Comparison of ENCODE assay signal across 8 mouse cellular contexts in genomic region chr17:87530162-87530817, GRCm38 (mm10).
DNase-seq lines count a peak whose midpoint lies in the region; ATAC-seq and TF ChIP-seq lines count a peak whose summit lies in the region.

No protein-coding gene starts in this region.

- H3K4me2 ChIP-seq in heart, embryonic 14.5 days (ENCODE audit: low read length): peak overlapping the region; percentile 88
- H3K4me2 ChIP-seq in liver, embryonic 11.5 days: peak overlapping the region; percentile 89

- ATAC-seq in erythroid progenitor cell, adult 5-6 weeks (replicated peaks; ENCODE audit: low FRiP score, poor library complexity, severe bottlenecking): peak; percentile 34; the same call in 1 of the 2 replicates
- peak; percentile 86 for ATAC-seq in heart, embryonic 14.5 days (ENCODE audit: insufficient number of reproducible peaks, insufficient read depth, low FRiP score, low read depth)
- peak; percentile 85 for ATAC-seq in liver, embryonic 11.5 days (replicated peaks; ENCODE audit: low FRiP score)
- ATAC-seq in monocyte, adult 5-6 weeks (replicated peaks; ENCODE audit: insufficient number of reproducible peaks, low FRiP score, low TSS enrichment, poor library complexity, severe bottlenecking): peak; percentile 46; the same call in 1 of the 2 replicates

- 10% methylated on average over 29 of the region's 29 CpGs for WGBS in heart, embryonic 14.5 days
- 16% methylated on average over 27 of the region's 29 CpGs for WGBS in liver, embryonic 11.5 days

- peaks cover 24 to 29% of the 10 kb centered on the region in 2 experiments for H3K4me1 ChIP-seq in heart, embryonic 14.5 days (ENCODE audit: control insufficient read depth in 2 of 2, insufficient read depth in 2 of 2, low read length in 2 of 2)
- peaks cover 30% of the 10 kb centered on the region for H3K4me1 ChIP-seq in liver, embryonic 11.5 days (replicated peaks; ENCODE audit: control insufficient read depth, insufficient read depth, low read length)

- H3K9me3 ChIP-seq in heart, embryonic 14.5 days (ENCODE audit: control insufficient read depth, low read length): no peaks in the 10 kb centered on the region
- H3K9me3 ChIP-seq in liver, embryonic 11.5 days (ENCODE audit: control insufficient read depth, low read length): no peaks in the 10 kb centered on the region

- peak overlapping the region; percentile 70 to 72 for H3K27ac ChIP-seq in heart, embryonic 14.5 days (replicated peaks in 1 of 2; ENCODE audit: control insufficient read depth in 1 of 2, insufficient read depth in 1 of 2, low read depth in 2 of 2, low read length in 2 of 2)
- peak overlapping the region; percentile 40; the same call in 1 of the 2 replicates for H3K27ac ChIP-seq in liver, embryonic 11.5 days (ENCODE audit: low read depth, low read length)

- H3K27me3 ChIP-seq in heart, embryonic 14.5 days (ENCODE audit: control insufficient read depth, insufficient read depth, low read length): no peaks in the 10 kb centered on the region
- no peaks in the 10 kb centered on the region for H3K27me3 ChIP-seq in liver, embryonic 11.5 days (replicated peaks; ENCODE audit: control insufficient read depth, insufficient read depth, low read length)

- no peaks in the 10 kb centered on the region for H3K36me3 ChIP-seq in heart, embryonic 14.5 days (ENCODE audit: control insufficient read depth, insufficient read depth, low read length)
- no peaks in the 10 kb centered on the region for H3K36me3 ChIP-seq in liver, embryonic 11.5 days (ENCODE audit: control insufficient read depth, insufficient read depth, low read length)

- H3K9ac ChIP-seq in heart, embryonic 14.5 days (ENCODE audit: low read length): peak overlapping the region; percentile 32
- H3K9ac ChIP-seq in liver, embryonic 11.5 days (ENCODE audit: low read depth, low read length): peak overlapping the region; percentile 1

- peak overlapping the region; percentile 44 to 48 for H3K4me3 ChIP-seq in heart, embryonic 14.5 days (ENCODE audit: control insufficient read depth in 1 of 2, insufficient read depth in 1 of 2, low read depth in 1 of 2, low read length in 2 of 2)
- peak overlapping the region; percentile 48 for H3K4me3 ChIP-seq in liver, embryonic 11.5 days (ENCODE audit: low read depth, low read length)

- TF ChIP-seq POLR2A in brain, embryonic 14.5 days (IDR thresholded peaks at IDR 0.05; ENCODE audit: borderline replicate concordance, extremely low read depth, insufficient read depth, insufficient read length, poor library complexity, severe bottlenecking): peak; percentile 3; the same call in 1 of the 2 replicates

- peak; percentile 59 for DNase-seq in CD4-positive helper T cell, adult 2 months (ENCODE audit: low read depth, low spot score)
- peak; percentile 85 for DNase-seq in brain, embryonic 14.5 days (ENCODE audit: low read depth)
- peak; percentile 90 for DNase-seq in kidney, postnatal 10 days
- DNase-seq in liver, embryonic 11.5 days (ENCODE audit: low spot score): peak; percentile 94
- DNase-seq in spleen, postnatal 14 days (ENCODE audit: low spot score in 2 of 2): peak; percentile 48 to 70

- TF ChIP-seq CTCF in brain, embryonic 14.5 days (IDR thresholded peaks at IDR 0.05; ENCODE audit: borderline replicate concordance, extremely low read depth, insufficient read depth, insufficient read length): peak; percentile 80

Comparison
In these comparisons a context has a peak if more than half of its experiments do, and no peak if none do; other contexts are left out.
1. Peak in every context shown above with its lines: DNase-seq, ATAC-seq, H3K4me3 ChIP-seq and H3K27ac ChIP-seq.
2. ATAC-seq: peak in every context shown above with its lines; median percentile 86 in heart, embryonic 14.5 days; 85 in liver, embryonic 11.5 days; 46 in monocyte, adult 5-6 weeks; 34 in erythroid progenitor cell, adult 5-6 weeks.